Mouse (Mus musculus) liver, embryonic 14.5 days (tissue): ENCODE measurements at regions not wholly inside any gene's neighbourhood (a gene's known extent, or its start where the extent isn't known, plus 50 kb on each side); places are given as distances from the start of the nearest gene placed in this dataset.

Experiments used
- CTCF ChIP-seq: IDR thresholded peaks from 2 replicates; pipeline ENCODE4 v1.5.1; 2016; ENCODE audit warnings: antibody characterized with exemption, low read depth, control low read depth
- EP300 ChIP-seq: IDR thresholded peaks from 2 replicates; pipeline ENCODE4 v1.6.1; 2016; ENCODE audit warnings: antibody characterized with exemption, low read depth

GRCm38 (mm10) chr4:124396566-124397283 is 213.9 kb downstream of the 3100002H09Rik start:
- TF ChIP-seq CTCF (no peak), EP300 (no peak)
